Mouse (Mus musculus) lung, postnatal 0 days (tissue): ENCODE measurements at regions not wholly inside any gene's neighbourhood (a gene's known extent, or its start where the extent isn't known, plus 50 kb on each side); places are given as distances from the start of the nearest gene placed in this dataset.
A peak's percentile ranks its signal among the peaks of the same experiment; 100 is the strongest.

Source experiments
- CTCF ChIP-seq: IDR thresholded peaks from 2 replicates; pipeline ENCODE4 v1.5.1; 2016; ENCODE audit warnings: antibody characterized with exemption, mild to moderate bottlenecking
- EP300 ChIP-seq: IDR thresholded peaks from 2 replicates; pipeline ENCODE4 v1.6.1; 2016; ENCODE audit warnings: antibody characterized with exemption, mild to moderate bottlenecking, control low read depth

GRCm38 (mm10) chr4:75779492-75779891 is 501.4 kb upstream of the Dmac1 start:
- TF ChIP-seq CTCF (no peak), EP300 (peak; percentile 62)
